Mouse (Mus musculus): ENCODE measurements around the gene Gprin1.

- TF ChIP-seq GATA1 (IDR thresholded peaks at IDR 0.05; ENCODE audit: low read length) (no peak), TAL1 (IDR thresholded peaks at IDR 0.05; ENCODE audit: low read length) (no peak)
Measured at GRCm38 (mm10) chr13:54702507-54702906, 47.2 kb downstream of the Gprin1 start.

Data from erythroblast, embryonic 14.5 days (primary cell).